Mouse (Mus musculus): ENCODE data around the gene N4bp2l2.

The N4bp2l2 gene

GRCm38 (mm10) chr5:150641440-150641839, 24.5 kb downstream of the N4bp2l2 start:
- DNase-seq, result no peak

GRCm38 (mm10) chr5:150629692-150630091, 36.3 kb downstream of the N4bp2l2 start:
- DNase-seq, result no peak

DNA sequence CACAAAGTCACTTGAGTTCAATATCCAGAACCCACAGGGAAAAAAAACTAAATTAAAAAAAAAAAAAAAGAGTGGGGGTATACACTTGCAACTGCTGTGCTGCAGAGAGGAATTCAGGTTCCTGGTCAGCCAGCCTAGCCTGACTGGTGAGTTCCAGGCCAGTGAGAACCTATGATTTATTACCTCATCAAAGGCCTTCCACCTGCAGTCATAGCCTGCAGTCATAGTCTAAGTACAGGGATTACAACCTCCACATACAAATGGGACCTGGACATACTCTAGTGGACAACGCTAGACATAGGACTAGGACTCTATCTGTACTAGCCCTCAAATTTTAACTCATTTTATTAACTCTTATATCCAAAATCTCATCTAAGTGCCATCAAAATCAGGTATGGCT, 36.7 kb downstream of the N4bp2l2 start:
- no peak for DNase-seq

- no peak for DNase-seq
These were observed 40.5 kb downstream of the N4bp2l2 start for GRCm38 (mm10) chr5:150625528-150625927.

DNA sequence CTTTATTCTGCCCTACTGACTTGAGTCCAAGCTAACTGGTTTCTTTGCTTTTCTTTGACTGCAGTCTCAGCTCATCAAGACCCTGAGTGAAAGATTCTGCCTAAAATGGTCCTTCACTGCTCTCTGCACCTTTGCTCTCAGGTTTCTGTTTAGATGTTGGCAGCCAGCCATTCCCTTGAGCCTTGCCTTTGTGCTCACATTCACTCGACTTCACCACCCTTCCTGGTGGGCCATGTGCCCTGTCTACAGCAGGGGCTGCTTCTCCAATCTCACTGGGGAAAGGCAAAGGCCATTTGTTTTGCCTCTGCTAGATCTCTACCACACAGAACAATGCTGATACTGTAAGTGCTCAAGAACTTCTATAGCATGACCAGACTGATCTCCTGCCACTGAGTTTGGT, 43.2 kb downstream of the N4bp2l2 start:
- DNase-seq, result no peak

GRCm38 (mm10) chr5:150621592-150621991, 44.4 kb downstream of the N4bp2l2 start:
- DNase-seq, result no peak

- no peak for DNase-seq
These were observed 45.3 kb downstream of the N4bp2l2 start for GRCm38 (mm10) chr5:150620588-150621135.

GRCm38 (mm10) chr5:150618599-150619355, 47.2 kb downstream of the N4bp2l2 start:
- DNase-seq, result no peak

DNA sequence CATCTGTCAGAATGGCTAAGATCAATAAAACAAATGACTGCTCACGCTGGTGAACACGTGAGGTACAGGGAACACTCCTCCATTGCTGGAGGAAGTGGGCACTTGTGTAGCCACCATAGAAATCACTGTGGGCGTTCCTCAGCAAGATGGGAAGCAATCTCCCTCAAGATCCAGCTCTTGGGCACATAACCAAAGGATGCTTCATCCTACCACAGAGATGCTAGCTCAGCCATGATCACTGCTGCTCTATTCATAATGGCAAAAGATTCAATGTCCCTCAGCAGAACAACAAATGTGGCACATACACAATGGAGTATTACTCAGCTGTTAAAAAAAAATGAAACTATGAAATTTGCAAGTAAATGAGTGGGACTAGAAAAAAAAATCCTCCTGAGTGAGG, 49.3 kb downstream of the N4bp2l2 start:
- no peak for DNase-seq

DNA sequence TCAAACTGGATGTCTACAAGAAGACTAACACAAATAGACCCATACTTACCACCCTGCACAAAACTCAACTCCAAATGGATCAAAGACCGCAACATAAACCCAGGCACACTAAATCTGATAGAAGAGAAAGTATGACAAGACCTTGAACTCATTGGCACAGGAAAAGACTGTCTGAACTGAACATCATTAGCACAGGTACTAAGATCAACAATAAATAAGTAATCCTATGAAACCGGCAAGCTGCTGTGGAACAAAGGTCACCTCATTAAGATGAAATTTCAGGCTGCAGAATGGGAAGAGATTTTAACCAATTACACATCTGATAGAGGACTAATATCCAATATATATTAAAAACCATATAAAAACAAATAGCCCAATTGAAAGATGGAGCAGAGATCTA, 49.8 kb downstream of the N4bp2l2 start:
- no peak for DNase-seq

DNA sequence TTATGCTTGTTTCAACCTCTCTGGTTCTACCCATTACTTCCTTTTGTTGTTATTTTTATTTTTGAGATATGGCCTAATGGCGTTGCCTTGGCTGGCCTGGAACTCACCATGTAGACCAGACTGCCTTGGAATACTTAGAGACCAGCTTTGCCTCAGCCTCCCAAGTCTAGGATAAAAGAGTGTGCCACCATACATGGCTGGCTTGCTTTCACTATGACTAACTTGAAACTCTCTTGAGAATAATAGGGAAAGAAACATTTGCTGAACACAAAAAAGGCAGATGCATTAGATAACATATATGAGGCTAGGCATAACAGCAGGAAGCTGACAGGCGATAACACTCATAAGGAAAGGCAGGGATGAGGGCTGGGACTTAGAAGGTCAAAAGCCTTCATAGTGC, 51.9 kb downstream of the N4bp2l2 start:
- DNase-seq, result no peak

- DNase-seq, result no peak
These were observed 54.3 kb downstream of the N4bp2l2 start for GRCm38 (mm10) chr5:150611697-150612096.

DNA sequence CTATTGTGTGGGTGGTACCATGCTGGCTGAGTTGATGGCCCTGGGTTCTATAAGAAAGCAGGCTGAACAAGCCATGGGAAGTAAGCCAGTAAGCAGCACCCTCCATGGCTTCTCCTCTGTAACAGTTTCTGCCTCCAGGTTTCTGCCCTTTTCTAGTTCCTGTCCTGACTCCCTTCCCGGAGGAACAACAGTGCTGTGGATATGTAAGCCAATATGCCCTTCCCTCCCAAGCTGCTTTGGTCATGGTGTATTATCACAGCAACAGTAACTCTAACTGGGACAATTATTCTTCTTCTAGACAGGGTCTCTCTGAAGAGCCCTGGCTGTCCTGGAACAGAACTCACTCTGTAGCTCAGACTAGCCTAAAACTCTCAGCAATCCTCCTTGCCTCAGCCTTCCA, 54.8 kb downstream of the N4bp2l2 start:
- no peak for DNase-seq

DNA sequence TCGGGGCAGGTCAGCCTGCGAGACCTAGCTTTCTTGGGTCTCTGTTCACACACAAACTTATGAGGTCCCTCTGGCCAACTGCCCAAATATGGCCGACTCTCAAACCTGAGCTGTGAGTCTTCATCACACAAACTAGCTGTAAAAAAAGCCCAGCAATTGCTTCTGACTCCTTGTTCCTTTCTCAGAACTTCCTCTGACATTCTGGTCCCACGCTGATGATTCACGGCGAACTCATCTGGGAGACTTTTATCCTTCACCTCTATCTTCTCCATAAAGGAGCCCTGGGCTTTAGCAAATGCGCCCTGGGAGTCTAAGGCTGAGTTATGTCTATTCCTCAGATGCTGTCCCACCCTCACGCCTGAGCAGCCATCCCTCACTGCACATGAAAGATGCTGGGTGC, 58.4 kb downstream of the N4bp2l2 start:
- no peak for DNase-seq

- DNase-seq, result no peak
These were observed 59.9 kb downstream of the N4bp2l2 start for GRCm38 (mm10) chr5:150606131-150606530.

GRCm38 (mm10) chr5:150601441-150602230, 64.3 kb downstream of the N4bp2l2 start:
- DNase-seq, result no peak

GRCm38 (mm10) chr5:150600554-150601440, 65.2 kb downstream of the N4bp2l2 start:
- no peak for DNase-seq

DNA sequence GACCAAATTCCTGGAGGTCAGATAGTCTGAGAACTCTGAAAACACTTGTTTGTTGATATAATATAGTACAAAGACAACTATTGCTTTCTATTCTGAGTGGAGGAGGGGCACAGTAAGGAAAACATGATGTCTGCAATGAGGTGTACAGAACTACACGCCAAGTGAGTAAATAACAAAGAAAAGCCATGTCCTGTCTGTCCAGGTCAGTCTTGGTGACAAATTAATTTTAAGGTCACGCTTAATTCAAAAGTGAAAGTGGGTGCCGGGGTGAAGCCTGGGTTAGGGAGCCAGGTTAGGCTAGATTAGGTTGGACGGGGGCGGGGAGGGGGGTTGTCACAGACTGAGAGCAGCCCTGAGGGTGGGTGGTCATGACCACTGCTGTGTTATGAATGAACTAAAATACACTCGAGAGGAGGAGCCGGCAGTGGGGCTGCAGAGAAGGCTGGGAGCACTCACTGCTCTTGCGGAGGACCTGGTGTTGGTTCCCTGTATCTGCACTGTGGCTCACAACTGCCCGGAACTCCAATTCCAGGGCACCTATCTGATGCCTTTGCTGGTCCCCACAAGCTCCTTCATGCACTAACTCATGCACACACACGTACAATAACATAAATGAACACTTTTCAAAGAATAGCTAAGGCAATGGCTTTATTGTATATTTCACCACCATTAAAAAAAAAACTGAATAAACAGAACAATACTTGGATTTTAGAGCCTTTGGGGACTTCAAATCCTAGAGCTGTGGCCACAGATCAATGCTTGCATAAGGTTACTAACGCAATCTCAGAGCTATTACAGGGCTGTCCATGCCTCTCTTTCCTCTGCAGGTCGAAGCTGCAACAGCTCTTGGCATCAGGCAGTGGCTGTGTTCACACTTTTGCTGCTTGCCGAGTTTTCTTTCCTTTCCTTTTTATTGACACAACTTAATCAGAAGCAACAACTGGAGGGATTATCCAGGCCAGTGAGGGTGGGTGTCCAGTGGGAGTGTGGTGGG, 66.4 kb downstream of the N4bp2l2 start:
- no peak for DNase-seq

DNA sequence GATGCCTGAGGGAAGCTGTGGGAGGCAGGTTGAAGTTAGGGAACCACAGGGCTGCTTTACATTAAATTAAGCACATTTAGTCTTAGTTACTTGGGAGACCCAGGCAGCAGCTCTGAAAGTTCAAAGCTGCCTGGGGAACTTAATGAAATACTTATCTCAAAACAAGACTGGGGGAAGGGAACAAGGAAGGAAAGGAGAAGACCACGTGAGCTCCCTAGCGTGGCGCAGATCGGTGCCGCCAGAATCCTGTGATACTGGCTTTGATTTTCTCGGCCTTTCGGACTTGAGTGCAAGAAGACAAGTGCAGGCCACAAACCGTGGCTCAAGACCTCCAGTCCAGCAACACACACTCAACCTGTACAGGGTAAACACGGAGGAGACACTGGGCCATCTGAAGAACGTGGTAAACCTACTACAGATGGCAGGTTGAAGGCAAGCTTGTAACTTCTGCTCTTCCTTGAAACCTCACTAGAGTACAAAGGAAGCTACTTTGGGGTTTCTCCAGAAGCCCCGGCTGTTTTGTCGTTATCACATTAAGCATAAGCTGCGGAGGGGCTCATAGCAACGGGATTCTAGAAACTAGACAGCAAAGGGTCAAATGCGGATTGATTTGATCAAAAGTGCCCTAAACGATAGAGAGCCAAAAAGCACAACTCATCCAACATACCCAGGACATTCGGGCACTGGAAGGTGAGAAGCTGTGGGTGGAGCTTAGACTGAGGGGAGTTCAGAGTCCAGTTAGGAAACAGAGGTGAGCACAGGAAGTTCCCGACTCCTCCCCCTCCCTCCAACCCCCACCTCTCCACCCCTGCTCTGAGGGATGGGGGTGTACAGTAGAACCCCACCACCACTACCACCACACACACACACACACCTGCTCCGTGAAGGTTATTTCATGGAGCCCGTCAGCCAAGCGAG, 67.5 kb downstream of the N4bp2l2 start:
- no peak for DNase-seq

- DNase-seq, result no peak
These were observed 68.9 kb downstream of the N4bp2l2 start, which contains the start of gene N4bp2l1 for GRCm38 (mm10) chr5:150597088-150597487. Gene N4bp2l1 (minus strand): TSS chr5:150597188.

All from kidney, adult 11 months (tissue).